Mouse (Mus musculus): ENCODE results near the gene Lactbl1.
A peak's percentile ranks its signal among the peaks of the same experiment; 100 is the strongest.

The Lactbl1 gene

GRCm38 (mm10) chr4:136636511-136636910 lies 14.1 kb downstream of the Lactbl1 start:
- DNase-seq (ENCODE audit: extremely low spot score, low spot score): no peak

- DNase-seq (ENCODE audit: extremely low spot score, low spot score): peak; percentile 32
Measured at GRCm38 (mm10) chr4:136636983-136637562, 14.7 kb downstream of the Lactbl1 start.

GRCm38 (mm10) chr4:136637563-136638229 lies 15.3 kb downstream of the Lactbl1 start:
- peak; percentile 44 for DNase-seq (ENCODE audit: extremely low spot score, low spot score)

GRCm38 (mm10) chr4:136638230-136638750 lies 15.9 kb downstream of the Lactbl1 start:
- DNase-seq (ENCODE audit: extremely low spot score, low spot score): peak; percentile 35

- peak; percentile 47 for DNase-seq (ENCODE audit: extremely low spot score, low spot score)
Measured at GRCm38 (mm10) chr4:136638890-136639289, 16.5 kb downstream of the Lactbl1 start.

GRCm38 (mm10) chr4:136648922-136649479 lies 26.6 kb downstream of the Lactbl1 start:
- DNase-seq (ENCODE audit: extremely low spot score, low spot score): peak; percentile 89

- peak; percentile 20 for DNase-seq (ENCODE audit: extremely low spot score, low spot score)
Measured at GRCm38 (mm10) chr4:136649480-136650196, 27.2 kb downstream of the Lactbl1 start.

- DNase-seq (ENCODE audit: extremely low spot score, low spot score): no peak
Measured at GRCm38 (mm10) chr4:136650261-136650660, 27.8 kb downstream of the Lactbl1 start.

GRCm38 (mm10) chr4:136651357-136651811 lies 29.0 kb downstream of the Lactbl1 start:
- DNase-seq (ENCODE audit: extremely low spot score, low spot score): peak; percentile 52

- no peak for DNase-seq (ENCODE audit: extremely low spot score, low spot score)
Measured at GRCm38 (mm10) chr4:136651882-136652527, 29.6 kb downstream of the Lactbl1 start.

- DNase-seq (ENCODE audit: extremely low spot score, low spot score): no peak
Measured at GRCm38 (mm10) chr4:136652528-136652910, 30.1 kb downstream of the Lactbl1 start.

- DNase-seq (ENCODE audit: extremely low spot score, low spot score): no peak
Measured at GRCm38 (mm10) chr4:136653019-136653418, 30.6 kb downstream of the Lactbl1 start.

GRCm38 (mm10) chr4:136653692-136654234 lies 31.3 kb downstream of the Lactbl1 start:
- no peak for DNase-seq (ENCODE audit: extremely low spot score, low spot score)

GRCm38 (mm10) chr4:136657914-136658313 lies 35.5 kb downstream of the Lactbl1 start:
- DNase-seq (ENCODE audit: extremely low spot score, low spot score): no peak

- no peak for DNase-seq (ENCODE audit: extremely low spot score, low spot score)
Measured at GRCm38 (mm10) chr4:136665068-136665467, 42.6 kb downstream of the Lactbl1 start.

GRCm38 (mm10) chr4:136666002-136666401 lies 43.6 kb downstream of the Lactbl1 start:
- DNase-seq (ENCODE audit: extremely low spot score, low spot score): no peak

- DNase-seq (ENCODE audit: extremely low spot score, low spot score): no peak
Measured at GRCm38 (mm10) chr4:136667757-136668156, 45.3 kb downstream of the Lactbl1 start.

GRCm38 (mm10) chr4:136672335-136673090 lies 50.1 kb downstream of the Lactbl1 start:
- no peak for DNase-seq (ENCODE audit: extremely low spot score, low spot score)

- no peak for DNase-seq (ENCODE audit: extremely low spot score, low spot score)
Measured at GRCm38 (mm10) chr4:136675439-136675838, 53.0 kb downstream of the Lactbl1 start.

GRCm38 (mm10) chr4:136678480-136678879 lies 56.1 kb downstream of the Lactbl1 start:
- peak; percentile 87 for DNase-seq (ENCODE audit: extremely low spot score, low spot score)
